Mouse (Mus musculus) heart, embryonic 10.5 days (tissue): ENCODE measurements around the gene Patl2. TPM values are rescaled to one million over a fixed set of nuclear protein-coding genes. Genes with fewer than 3 reads are reported as not detected.
"Not testable (repeated sequence)": the region's sequence is repeated elsewhere in the genome, so short reads cannot be mapped to it uniquely, and the experiment has no call there.

ENCODE experiments used
- DNase-seq: peaks from one replicate; pipeline ENCODE4 v3.0.0-alpha.2; 2017; ENCODE audit warnings: low spot score
- H3K27ac ChIP-seq: fragments of 300-500 bp; sonication (generic); 2 replicates; pipeline ENCODE4 v1.5.1; 2016; ENCODE audit warnings: mild to moderate bottlenecking
- H3K27me3 ChIP-seq: fragments of 300-500 bp; sonication (generic); 2 replicates; pipeline ENCODE4 v1.6.1; 2016; ENCODE audit warnings: mild to moderate bottlenecking; ENCODE audit not compliant: poor library complexity, insufficient read depth, severe bottlenecking
- H3K36me3 ChIP-seq: fragments of 300-500 bp; sonication (generic); 2 replicates; pipeline ENCODE4 v1.6.1; 2016; ENCODE audit warnings: mild to moderate bottlenecking, moderate library complexity
- H3K4me1 ChIP-seq: fragments of 300-500 bp; sonication (generic); 2 replicates; pipeline ENCODE4 v1.6.1; 2016; ENCODE audit warnings: mild to moderate bottlenecking
- H3K4me3 ChIP-seq: fragments of 300-500 bp; sonication (generic); 2 replicates; pipeline ENCODE4 v1.5.1; 2016; ENCODE audit warnings: mild to moderate bottlenecking, moderate library complexity
- H3K9me3 ChIP-seq: fragments of 300-500 bp; sonication (generic); 2 replicates; pipeline ENCODE4 v1.6.1; 2016; ENCODE audit warnings: mild to moderate bottlenecking, moderate library complexity
- WGBS: fragments of 180-500 bp; shearing (Covaris S2); methylation state at CpG from one replicate; pipeline ENCODE4 v1.1.7; 2016; 5-methylcytosine and 5-hydroxymethylcytosine counted together
- polyA plus RNA-seq: library from polyadenylated mRNA; unstranded; fragments of >200 nt; fragmentation: Nextera tagmentation; extraction: Ambion mirVana; gene quantifications from 2 replicates; pipeline ENCODE4 v1.2.1, GENCODE M21; 2016

The Patl2 gene
- 0.05 TPM in 1 of 2 replicates, not detected in the other for polyA plus RNA-seq

GRCm38 (mm10) chr2:122186106-122186505, at the start of gene Patl2, which contains the start of gene Terb2:
Gene Patl2, minus strand, starts transcription at chr2:122186189.
Gene Terb2, plus strand, starts transcription at chr2:122186272.
- H3K9me3 ChIP-seq, result no peaks in the 10 kb centered on the region
- H3K27ac ChIP-seq, result no peak within 1 kb of the TSS
- no peaks in the 10 kb centered on the region for H3K36me3 ChIP-seq
- 76% methylated on average over 17 of the region's 17 CpGs for WGBS
- no peak for DNase-seq
- H3K4me3 ChIP-seq, result no peak within 1 kb of the TSS
- H3K4me1 ChIP-seq, result no peaks in the 10 kb centered on the region
- H3K27me3 ChIP-seq, result no peaks in the 10 kb centered on the region

DNA sequence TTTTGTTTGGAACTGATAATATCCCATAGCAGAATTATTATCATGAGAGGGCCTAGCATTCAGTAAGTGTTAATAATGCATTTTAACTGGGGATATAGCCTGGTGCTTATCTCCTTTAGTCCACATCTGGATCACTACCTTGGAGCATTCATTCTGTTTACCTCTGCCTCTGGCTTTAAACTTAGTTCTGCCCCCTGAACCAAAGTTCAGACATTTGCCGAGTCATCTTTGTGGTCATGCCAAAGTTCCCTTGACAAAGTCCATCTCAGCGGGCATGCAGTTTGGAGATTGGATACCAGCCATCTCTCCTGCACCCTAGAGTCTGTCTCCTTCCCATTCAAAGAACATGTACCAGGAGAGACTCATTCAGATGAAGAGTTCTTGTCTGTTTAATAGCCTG, 49.4 kb upstream of the Patl2 start:
- Histone ChIP-seq H3K36me3 (no peaks in the 10 kb centered on the region), H3K4me3 (peak overlapping the region; percentile 74), H3K27me3 (no peaks in the 10 kb centered on the region), H3K27ac (peak overlapping the region; percentile 87), H3K9me3 (no peaks in the 10 kb centered on the region), H3K4me1 (peaks cover 8% of the 10 kb centered on the region)
- DNase-seq, result no peak
- 76% methylated on average over 2 of the region's 2 CpGs for WGBS

GRCm38 (mm10) chr2:122234611-122235288, 48.8 kb upstream of the Patl2 start, which contains the start of gene Sord:
Gene Sord, plus strand, starts transcription at chr2:122234749.
- H3K36me3 ChIP-seq, result no peaks in the 10 kb centered on the region
- H3K27ac ChIP-seq, result peak within 1 kb of the TSS; percentile 87
- H3K4me1 ChIP-seq, result peaks cover 8% of the 10 kb centered on the region
- H3K27me3 ChIP-seq, result no peaks in the 10 kb centered on the region
- peak; percentile 95 for DNase-seq
- no peaks in the 10 kb centered on the region for H3K9me3 ChIP-seq
- WGBS, result 2% methylated on average over 35 of the region's 35 CpGs
- H3K4me3 ChIP-seq, result peak within 1 kb of the TSS; percentile 74

DNA sequence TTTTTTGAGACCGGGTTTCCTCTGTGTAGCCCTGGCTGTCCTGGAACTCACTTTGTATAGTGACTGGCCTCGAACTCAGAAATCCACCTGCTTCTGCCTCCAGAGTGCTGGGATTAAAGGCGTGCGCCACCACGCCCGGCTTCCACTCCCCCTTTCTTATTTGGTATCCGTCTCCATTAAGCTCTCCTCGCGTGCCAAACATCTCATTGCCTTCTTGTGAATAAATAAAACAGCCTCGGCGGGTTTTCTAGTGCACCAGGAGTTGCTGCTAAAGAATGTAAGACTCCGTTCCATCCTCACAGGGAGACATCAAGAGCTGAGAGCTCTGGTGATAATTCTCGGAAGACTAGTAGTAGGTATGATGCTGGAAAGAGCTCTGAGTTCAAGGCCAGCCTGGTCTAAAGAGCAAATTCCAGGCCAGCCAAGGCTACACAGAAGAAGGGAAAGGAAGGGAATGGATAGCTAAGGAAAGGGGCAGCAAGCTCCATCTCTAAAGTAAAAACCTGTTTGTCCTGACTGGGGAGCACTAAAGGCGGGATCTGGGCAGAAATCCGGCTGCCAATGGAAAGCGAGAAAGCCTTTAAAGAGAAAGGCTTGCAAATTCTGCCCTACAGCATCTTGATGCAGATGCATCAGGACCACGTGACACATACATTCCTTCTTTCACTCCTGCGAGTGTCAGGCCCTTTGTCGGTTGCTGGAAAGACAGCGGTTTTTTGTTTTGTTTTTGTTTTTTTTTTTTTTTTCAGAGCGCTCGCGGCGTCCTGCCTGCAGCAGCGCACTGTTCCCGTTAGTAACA, 48.0 kb upstream of the Patl2 start:
- 5% methylated on average over 26 of the region's 26 CpGs for WGBS
- Histone ChIP-seq H3K36me3 (no peaks in the 10 kb centered on the region), H3K4me3 (peak overlapping the region; percentile 74), H3K27me3 (no peaks in the 10 kb centered on the region), H3K9me3 (no peaks in the 10 kb centered on the region), H3K4me1 (peaks cover 8% of the 10 kb centered on the region), H3K27ac (peak overlapping the region; percentile 87)
- no peak for DNase-seq

DNA sequence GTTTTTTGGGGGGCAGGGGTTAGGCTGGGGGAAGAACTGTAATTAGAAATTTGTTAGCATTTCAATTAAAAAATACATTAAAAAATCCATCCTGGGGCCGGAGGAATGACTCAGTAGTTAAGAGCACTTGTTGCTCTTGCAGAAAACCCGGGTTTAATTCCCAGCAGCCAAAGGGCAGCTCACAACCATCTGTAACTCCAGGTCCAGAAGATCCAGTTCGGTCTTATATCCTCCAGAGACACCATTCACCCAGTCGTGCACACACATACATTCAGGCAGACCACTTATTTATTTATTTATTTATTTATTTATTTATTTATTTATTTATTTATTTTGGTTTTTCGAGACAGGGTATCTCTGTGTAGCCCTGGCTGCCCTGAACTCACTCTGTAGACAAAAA, 47.4 kb upstream of the Patl2 start:
- no peaks in the 10 kb centered on the region for H3K27me3 ChIP-seq
- no peaks in the 10 kb centered on the region for H3K9me3 ChIP-seq
- no peak overlapping the region for H3K27ac ChIP-seq
- H3K4me1 ChIP-seq, result peaks cover 8% of the 10 kb centered on the region
- WGBS, result 64% methylated on average over 5 of the region's 5 CpGs
- DNase-seq, result no peak
- no peak overlapping the region for H3K4me3 ChIP-seq
- H3K36me3 ChIP-seq, result no peaks in the 10 kb centered on the region

- WGBS, result 86% methylated on average over 9 of the region's 9 CpGs
- no peaks in the 10 kb centered on the region for H3K36me3 ChIP-seq
- no peak overlapping the region for H3K4me3 ChIP-seq
- no peak overlapping the region for H3K27ac ChIP-seq
- no peaks in the 10 kb centered on the region for H3K9me3 ChIP-seq
- no peak for DNase-seq
- no peaks in the 10 kb centered on the region for H3K27me3 ChIP-seq
- H3K4me1 ChIP-seq, result peaks cover 8% of the 10 kb centered on the region
Measured at GRCm38 (mm10) chr2:122231616-122232015, 45.6 kb upstream of the Patl2 start.

GRCm38 (mm10) chr2:122230395-122230794, 44.4 kb upstream of the Patl2 start:
- no peaks in the 10 kb centered on the region for H3K9me3 ChIP-seq
- WGBS, result 85% methylated on average over 6 of the region's 6 CpGs
- H3K4me3 ChIP-seq, result no peak overlapping the region
- no peaks in the 10 kb centered on the region for H3K27me3 ChIP-seq
- peaks cover 7% of the 10 kb centered on the region for H3K4me1 ChIP-seq
- DNase-seq, result no peak
- H3K27ac ChIP-seq, result no peak overlapping the region
- H3K36me3 ChIP-seq, result no peaks in the 10 kb centered on the region

GRCm38 (mm10) chr2:122223654-122224053, 37.7 kb upstream of the Patl2 start:
- Histone ChIP-seq H3K4me3 (no peak overlapping the region), H3K27ac (no peak overlapping the region), H3K4me1 (0 out of 2 replicates have a peak, but pooled peaks cover 4% of the 10 kb centered on the region), H3K9me3 (no peaks in the 10 kb centered on the region), H3K36me3 (no peaks in the 10 kb centered on the region), H3K27me3 (no peaks in the 10 kb centered on the region)
- no peak for DNase-seq

- no peaks in the 10 kb centered on the region for H3K27me3 ChIP-seq
- H3K4me3 ChIP-seq, result no peak overlapping the region
- no peaks in the 10 kb centered on the region for H3K36me3 ChIP-seq
- no peaks in the 10 kb centered on the region for H3K9me3 ChIP-seq
- no peak overlapping the region for H3K27ac ChIP-seq
- 0 out of 2 replicates have a peak, but pooled peaks cover 4% of the 10 kb centered on the region for H3K4me1 ChIP-seq
- DNase-seq, result no peak
- 70% methylated on average over 5 of the region's 5 CpGs for WGBS
Measured at GRCm38 (mm10) chr2:122222272-122222671, 36.3 kb upstream of the Patl2 start.

GRCm38 (mm10) chr2:122221798-122222197, 35.8 kb upstream of the Patl2 start:
- H3K4me1 ChIP-seq, result 0 out of 2 replicates have a peak, but pooled peaks cover 4% of the 10 kb centered on the region
- H3K27me3 ChIP-seq, result no peaks in the 10 kb centered on the region
- no peaks in the 10 kb centered on the region for H3K36me3 ChIP-seq
- DNase-seq, result no peak
- H3K27ac ChIP-seq, result no peak overlapping the region
- no peak overlapping the region for H3K4me3 ChIP-seq
- 25% methylated on average over 5 of the region's 5 CpGs for WGBS
- H3K9me3 ChIP-seq, result no peaks in the 10 kb centered on the region

- 16% methylated on average over 4 of the region's 4 CpGs for WGBS
- no peak overlapping the region for H3K4me3 ChIP-seq
- no peak overlapping the region for H3K27ac ChIP-seq
- 0 out of 2 replicates have a peak, but pooled peaks cover 4% of the 10 kb centered on the region for H3K4me1 ChIP-seq
- H3K27me3 ChIP-seq, result no peaks in the 10 kb centered on the region
- H3K9me3 ChIP-seq, result no peaks in the 10 kb centered on the region
- no peaks in the 10 kb centered on the region for H3K36me3 ChIP-seq
- DNase-seq, result no peak
Measured at GRCm38 (mm10) chr2:122221378-122221777, 35.4 kb upstream of the Patl2 start.

DNA sequence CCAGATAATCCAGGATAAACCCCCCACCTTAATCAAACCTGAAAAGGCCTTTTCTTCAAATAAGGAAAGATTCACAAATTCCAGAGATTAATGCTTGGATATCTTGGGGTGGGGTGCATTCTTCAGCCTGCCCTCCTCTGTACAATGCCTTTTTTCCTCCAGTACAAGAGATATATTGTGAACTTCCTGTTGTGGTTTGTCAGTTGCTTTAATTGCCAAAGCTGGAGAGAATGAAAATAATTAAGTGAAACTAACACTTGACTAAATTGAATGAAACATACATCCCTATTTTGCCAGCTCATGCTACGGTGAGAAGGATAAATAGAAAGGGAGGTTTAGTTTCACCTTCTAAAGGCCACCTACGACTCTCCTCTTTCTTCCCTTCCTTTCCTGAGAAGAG, 32.2 kb upstream of the Patl2 start:
- Histone ChIP-seq H3K27ac (no peak overlapping the region), H3K4me1 (0 out of 2 replicates have a peak, but pooled peaks cover 4% of the 10 kb centered on the region), H3K27me3 (no peaks in the 10 kb centered on the region), H3K4me3 (no peak overlapping the region), H3K9me3 (no peaks in the 10 kb centered on the region), H3K36me3 (no peaks in the 10 kb centered on the region)
- WGBS, result 83% methylated on average over 2 of the region's 2 CpGs
- DNase-seq, result no peak

DNA sequence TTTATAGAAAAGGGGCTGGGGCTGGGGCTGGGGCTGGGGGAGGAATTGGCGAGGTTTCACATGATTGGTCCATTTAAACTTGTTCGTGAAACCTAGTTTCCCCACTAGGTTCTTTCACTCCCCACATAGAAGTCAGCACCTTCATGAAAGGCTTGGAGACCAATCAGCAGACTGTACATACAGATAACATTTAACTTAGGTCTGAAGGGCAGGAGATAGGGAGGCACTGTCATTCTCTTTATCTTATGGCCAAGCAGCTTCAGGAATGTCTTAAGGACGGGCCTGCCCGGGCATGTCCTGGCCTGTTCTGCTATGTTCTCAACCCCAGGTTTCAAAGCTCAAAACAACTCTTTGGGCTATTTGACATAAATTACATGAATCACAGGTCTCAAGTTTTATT, 31.1 kb upstream of the Patl2 start:
- H3K27ac ChIP-seq, H3K36me3 ChIP-seq, H3K27me3 ChIP-seq, H3K4me3 ChIP-seq, H3K9me3 ChIP-seq, H3K4me1 ChIP-seq, DNase-seq: not testable (repeated sequence)
- 63% methylated on average over 4 of the region's 4 CpGs for WGBS
